Mouse (Mus musculus) G1E (cell line): ENCODE results near the gene Ppp2r1a.

Experiments used
- CTCF ChIP-seq: IDR thresholded peaks from 2 replicates; pipeline ENCODE4 v1.5.1; 2012; ENCODE audit warnings: low read depth, low read length, inconsistent platforms, mixed read lengths
- GATA1 ChIP-seq: IDR thresholded peaks from 2 replicates; pipeline ENCODE4 v1.6.1; 2012; ENCODE audit warnings: borderline replicate concordance, low read length, inconsistent platforms, mixed read lengths
- POLR2AphosphoS5 ChIP-seq: IDR thresholded peaks from 2 replicates; pipeline ENCODE4 v1.6.1; 2012; ENCODE audit warnings: low read depth, low read length, inconsistent platforms; ENCODE audit not compliant: insufficient replicate concordance

GRCm38 (mm10) chr17:21009726-21010125, 64.6 kb downstream of the Ppp2r1a start:
- no peak for TF ChIP-seq POLR2AphosphoS5
- TF ChIP-seq CTCF = no peak
- no peak for TF ChIP-seq GATA1
